Mouse (Mus musculus): ENCODE data around the gene Slc9a3. TPM values are rescaled to one million over a fixed set of nuclear protein-coding genes. Genes with fewer than 3 reads are reported as not detected.

The Slc9a3 gene
- polyA plus RNA-seq, 1 experiment from 2014 or later, result 0.30 TPM

- Histone ChIP-seq H3K4me2 (ENCODE audit: low read length) (no peak overlapping the region), H3K4me3 (ENCODE audit: control insufficient read depth in 1 of 2, insufficient read depth in 1 of 2, low read depth in 1 of 2, low read length in 2 of 2) (no peak overlapping the region), H3K27ac (replicated peaks in 1 of 2; ENCODE audit: control insufficient read depth in 1 of 2, insufficient read depth in 1 of 2, low read depth in 2 of 2, low read length in 2 of 2) (no peak overlapping the region), H3K27me3 (ENCODE audit: control insufficient read depth, insufficient read depth, low read length) (no peaks in the 10 kb centered on the region), H3K36me3 (ENCODE audit: control insufficient read depth, insufficient read depth, low read length) (no peaks in the 10 kb centered on the region), H3K9ac (ENCODE audit: low read length) (no peak overlapping the region), H3K4me1 (ENCODE audit: control insufficient read depth in 2 of 2, insufficient read depth in 2 of 2, low read length in 2 of 2) (no peaks in the 10 kb centered on the region), H3K9me3 (ENCODE audit: control insufficient read depth, low read length) (no peaks in the 10 kb centered on the region)
- 83% methylated on average over 3 of the region's 3 CpGs for WGBS
- no peak for ATAC-seq (ENCODE audit: insufficient number of reproducible peaks, insufficient read depth, low FRiP score, low read depth)
Measured at GRCm38 (mm10) chr13:74145983-74146622, 24.8 kb downstream of the Slc9a3 start.

DNA sequence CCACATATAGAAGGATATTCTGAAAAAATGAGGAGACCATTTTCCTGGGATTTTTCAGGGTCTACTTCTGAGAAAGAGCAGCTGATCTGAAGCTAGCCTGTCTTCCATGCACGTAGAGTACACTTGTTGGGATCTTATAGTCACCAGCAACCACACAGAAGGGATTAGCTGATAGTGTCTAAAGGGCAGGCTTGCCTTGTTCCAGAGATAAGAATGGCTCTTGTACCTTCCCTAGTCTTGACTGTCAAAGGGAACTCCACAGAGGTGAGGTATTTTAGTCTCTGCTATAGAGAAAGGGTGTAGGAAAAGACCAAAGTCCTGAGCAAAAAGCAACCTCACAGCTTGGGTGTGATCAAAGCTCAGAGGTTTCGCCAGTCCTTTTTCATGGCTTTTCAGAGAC, 26.1 kb downstream of the Slc9a3 start:
- no peak overlapping the region for H3K4me3 ChIP-seq (ENCODE audit: control insufficient read depth in 1 of 2, insufficient read depth in 1 of 2, low read depth in 1 of 2, low read length in 2 of 2)
- H3K27me3 ChIP-seq (ENCODE audit: control insufficient read depth, insufficient read depth, low read length), result no peaks in the 10 kb centered on the region
- ATAC-seq (ENCODE audit: insufficient number of reproducible peaks, insufficient read depth, low FRiP score, low read depth), result no peak
- H3K9me3 ChIP-seq (ENCODE audit: control insufficient read depth, low read length), result no peaks in the 10 kb centered on the region
- H3K9ac ChIP-seq (ENCODE audit: low read length), result no peak overlapping the region
- WGBS, result 57% methylated on average over 2 of the region's 2 CpGs
- no peaks in the 10 kb centered on the region for H3K36me3 ChIP-seq (ENCODE audit: control insufficient read depth, insufficient read depth, low read length)
- no peaks in the 10 kb centered on the region for H3K4me1 ChIP-seq (ENCODE audit: control insufficient read depth in 2 of 2, insufficient read depth in 2 of 2, low read length in 2 of 2)
- no peak overlapping the region for H3K4me2 ChIP-seq (ENCODE audit: low read length)
- H3K27ac ChIP-seq (replicated peaks in 1 of 2; ENCODE audit: control insufficient read depth in 1 of 2, insufficient read depth in 1 of 2, low read depth in 2 of 2, low read length in 2 of 2), result no peak overlapping the region

GRCm38 (mm10) chr13:74166348-74167056, 45.2 kb downstream of the Slc9a3 start:
- peaks cover 0 to 10% of the 10 kb centered on the region in 2 experiments; a peak in 2 of 4 replicates for H3K4me1 ChIP-seq (ENCODE audit: control insufficient read depth in 2 of 2, insufficient read depth in 2 of 2, low read length in 2 of 2)
- H3K27ac ChIP-seq (replicated peaks in 1 of 2; ENCODE audit: control insufficient read depth in 1 of 2, insufficient read depth in 1 of 2, low read depth in 2 of 2, low read length in 2 of 2), result no peak overlapping the region
- peaks cover 20% of the 10 kb centered on the region for H3K36me3 ChIP-seq (ENCODE audit: control insufficient read depth, insufficient read depth, low read length)
- 0 out of 2 replicates have a peak, but pooled peaks have one; percentile 37 for ATAC-seq (ENCODE audit: insufficient number of reproducible peaks, insufficient read depth, low FRiP score, low read depth)
- H3K4me2 ChIP-seq (ENCODE audit: low read length), result peak overlapping the region; percentile 81
- H3K9me3 ChIP-seq (ENCODE audit: control insufficient read depth, low read length), result no peaks in the 10 kb centered on the region
- WGBS, result 5% methylated on average over 17 of the region's 19 CpGs
- peak overlapping the region; percentile 72 for H3K9ac ChIP-seq (ENCODE audit: low read length)
- H3K27me3 ChIP-seq (ENCODE audit: control insufficient read depth, insufficient read depth, low read length), result no peaks in the 10 kb centered on the region
- peak overlapping the region; percentile 47 to 50 for H3K4me3 ChIP-seq (ENCODE audit: control insufficient read depth in 1 of 2, insufficient read depth in 1 of 2, low read depth in 1 of 2, low read length in 2 of 2)

- Histone ChIP-seq H3K4me1 (ENCODE audit: control insufficient read depth in 2 of 2, insufficient read depth in 2 of 2, low read length in 2 of 2) (peaks cover 0 to 10% of the 10 kb centered on the region in 2 experiments; a peak in 2 of 4 replicates), H3K27me3 (ENCODE audit: control insufficient read depth, insufficient read depth, low read length) (no peaks in the 10 kb centered on the region), H3K36me3 (ENCODE audit: control insufficient read depth, insufficient read depth, low read length) (peaks cover 25% of the 10 kb centered on the region), H3K4me2 (ENCODE audit: low read length) (peak overlapping the region; percentile 81), H3K9me3 (ENCODE audit: control insufficient read depth, low read length) (no peaks in the 10 kb centered on the region), H3K27ac (replicated peaks in 1 of 2; ENCODE audit: control insufficient read depth in 1 of 2, insufficient read depth in 1 of 2, low read depth in 2 of 2, low read length in 2 of 2) (no peak overlapping the region), H3K4me3 (ENCODE audit: control insufficient read depth in 1 of 2, insufficient read depth in 1 of 2, low read depth in 1 of 2, low read length in 2 of 2) (peak overlapping the region; percentile 47 to 50), H3K9ac (ENCODE audit: low read length) (peak overlapping the region; percentile 72)
- 0 out of 2 replicates have a peak, but pooled peaks have one; percentile 24 for ATAC-seq (ENCODE audit: insufficient number of reproducible peaks, insufficient read depth, low FRiP score, low read depth)
- WGBS, result 4% methylated on average over 9 of the region's 9 CpGs
Measured at GRCm38 (mm10) chr13:74167057-74167413, 45.8 kb downstream of the Slc9a3 start.

- peaks cover 30% of the 10 kb centered on the region for H3K36me3 ChIP-seq (ENCODE audit: control insufficient read depth, insufficient read depth, low read length)
- no peak overlapping the region for H3K9ac ChIP-seq (ENCODE audit: low read length)
- no peak overlapping the region for H3K4me3 ChIP-seq (ENCODE audit: control insufficient read depth in 1 of 2, insufficient read depth in 1 of 2, low read depth in 1 of 2, low read length in 2 of 2)
- WGBS, result 79% methylated on average over 2 of the region's 2 CpGs
- no peaks in the 10 kb centered on the region for H3K9me3 ChIP-seq (ENCODE audit: control insufficient read depth, low read length)
- peaks cover 0 to 10% of the 10 kb centered on the region in 2 experiments; a peak in 2 of 4 replicates for H3K4me1 ChIP-seq (ENCODE audit: control insufficient read depth in 2 of 2, insufficient read depth in 2 of 2, low read length in 2 of 2)
- H3K4me2 ChIP-seq (ENCODE audit: low read length), result peak overlapping the region; percentile 81; the same call in 1 of the 2 replicates
- no peak for ATAC-seq (ENCODE audit: insufficient number of reproducible peaks, insufficient read depth, low FRiP score, low read depth)
- no peaks in the 10 kb centered on the region for H3K27me3 ChIP-seq (ENCODE audit: control insufficient read depth, insufficient read depth, low read length)
- no peak overlapping the region for H3K27ac ChIP-seq (replicated peaks in 1 of 2; ENCODE audit: control insufficient read depth in 1 of 2, insufficient read depth in 1 of 2, low read depth in 2 of 2, low read length in 2 of 2)
Measured at GRCm38 (mm10) chr13:74167492-74167891, 46.2 kb downstream of the Slc9a3 start.

DNA sequence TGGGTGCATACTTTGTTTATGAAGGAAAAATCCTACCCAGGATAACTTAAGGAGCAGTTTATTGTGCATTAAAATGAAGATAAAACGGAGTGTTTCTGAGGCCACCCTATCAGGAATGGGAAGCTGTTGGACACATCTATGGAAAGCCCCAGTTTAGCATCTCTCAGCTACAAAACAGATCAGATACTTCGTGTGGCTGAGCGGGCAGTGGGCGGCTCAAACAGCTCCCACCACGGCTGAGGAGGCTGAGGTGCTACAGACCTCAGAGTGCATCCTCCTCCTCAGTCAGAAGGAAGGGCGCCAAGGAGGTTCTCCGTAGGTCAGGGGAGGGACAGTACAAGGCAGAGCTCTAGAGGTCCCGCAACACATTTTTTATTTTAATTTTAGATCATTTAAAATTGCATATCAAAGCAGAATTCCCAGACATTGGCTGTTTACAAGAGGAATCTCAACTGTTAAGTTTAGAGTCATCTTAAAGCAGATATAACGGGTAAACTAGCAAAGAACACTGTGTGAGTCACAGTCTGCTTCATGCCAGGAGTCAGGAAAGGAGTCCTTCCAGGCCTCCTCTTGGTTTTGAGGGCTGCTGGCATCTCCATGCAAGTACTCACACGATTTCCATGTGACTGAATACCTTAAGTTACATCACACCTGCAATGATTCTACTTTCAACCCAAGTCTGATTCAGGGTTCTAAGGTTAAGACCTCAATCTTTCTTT, 48.3 kb downstream of the Slc9a3 start:
- H3K36me3 ChIP-seq (ENCODE audit: control insufficient read depth, insufficient read depth, low read length), result peaks cover 49% of the 10 kb centered on the region

GRCm38 (mm10) chr13:74172036-74172435, 50.8 kb downstream of the Slc9a3 start:
- 86% methylated on average over 5 of the region's 5 CpGs for WGBS
- ATAC-seq (ENCODE audit: insufficient number of reproducible peaks, insufficient read depth, low FRiP score, low read depth), result no peak
- Histone ChIP-seq H3K4me3 (ENCODE audit: control insufficient read depth in 1 of 2, insufficient read depth in 1 of 2, low read depth in 1 of 2, low read length in 2 of 2) (no peak overlapping the region), H3K9ac (ENCODE audit: low read length) (no peak overlapping the region), H3K27me3 (ENCODE audit: control insufficient read depth, insufficient read depth, low read length) (no peaks in the 10 kb centered on the region), H3K36me3 (ENCODE audit: control insufficient read depth, insufficient read depth, low read length) (peaks cover 60% of the 10 kb centered on the region), H3K4me1 (ENCODE audit: control insufficient read depth in 2 of 2, insufficient read depth in 2 of 2, low read length in 2 of 2) (peaks cover 0 to 5% of the 10 kb centered on the region in 2 experiments; a peak in 1 of 4 replicates), H3K27ac (replicated peaks in 1 of 2; ENCODE audit: control insufficient read depth in 1 of 2, insufficient read depth in 1 of 2, low read depth in 2 of 2, low read length in 2 of 2) (no peak overlapping the region), H3K9me3 (ENCODE audit: control insufficient read depth, low read length) (no peaks in the 10 kb centered on the region), H3K4me2 (ENCODE audit: low read length) (no peak overlapping the region)

More for the DNA sequence above, 48.3 kb downstream of the Slc9a3 start:
- Histone ChIP-seq H3K4me3 (ENCODE audit: control insufficient read depth in 1 of 2, insufficient read depth in 1 of 2, low read depth in 1 of 2, low read length in 2 of 2) (no peak overlapping the region), H3K4me2 (ENCODE audit: low read length) (no peak overlapping the region), H3K9ac (ENCODE audit: low read length) (no peak overlapping the region), H3K27me3 (ENCODE audit: control insufficient read depth, insufficient read depth, low read length) (no peaks in the 10 kb centered on the region), H3K27ac (replicated peaks in 1 of 2; ENCODE audit: control insufficient read depth in 1 of 2, insufficient read depth in 1 of 2, low read depth in 2 of 2, low read length in 2 of 2) (no peak overlapping the region), H3K4me1 (ENCODE audit: control insufficient read depth in 2 of 2, insufficient read depth in 2 of 2, low read length in 2 of 2) (peaks cover 0 to 10% of the 10 kb centered on the region in 2 experiments; a peak in 2 of 4 replicates), H3K9me3 (ENCODE audit: control insufficient read depth, low read length) (no peaks in the 10 kb centered on the region)
- no peak for ATAC-seq (ENCODE audit: insufficient number of reproducible peaks, insufficient read depth, low FRiP score, low read depth)
- WGBS, result 85% methylated on average over 10 of the region's 10 CpGs
